ENCODE assay signal across 31 mouse cellular contexts in the genomic region with DNA sequence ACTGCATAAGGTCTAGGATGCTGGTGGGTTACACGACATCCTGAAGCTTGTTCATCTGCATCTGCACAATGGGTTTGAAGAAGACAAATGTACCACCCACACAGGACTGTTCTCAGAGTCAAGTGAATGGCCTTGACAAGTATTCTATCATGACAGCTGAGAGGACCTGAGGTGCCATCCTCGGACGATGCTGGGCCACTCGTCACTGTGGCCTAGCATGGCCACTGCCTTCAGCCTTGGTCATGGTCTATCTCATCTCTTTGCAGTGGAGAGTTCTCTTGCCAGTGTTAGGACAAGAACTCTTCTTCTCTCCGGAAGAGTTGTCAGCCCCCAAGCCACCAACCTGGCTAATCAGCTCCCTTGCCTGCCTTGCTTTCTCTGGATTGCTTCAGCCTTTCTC. TPM values are rescaled to one million over a fixed set of nuclear protein-coding genes. Genes with fewer than 3 reads are reported as not detected.
DNase-seq lines count a peak whose midpoint lies in the region; ATAC-seq and TF ChIP-seq lines count a peak whose summit lies in the region.
"Had no signal": no experiment of that assay in that cellular context is flagged by ENCODE, and none has a peak within 500 bp of the region (broad histone marks: within the 10 kb centered on the region; RNA-seq: fewer than 3 reads in every experiment).

No protein-coding gene starts in this region.

- peak; percentile 41 for TF ChIP-seq POLR2A in myocyte (IDR thresholded peaks at IDR 0.05; ENCODE audit: insufficient read length, low read depth)

- peaks cover 96% of the 10 kb centered on the region for H3K4me1 ChIP-seq in megakaryocyte, embryonic 14.5 days

- intact Hi-C loops in gastrocnemius, adult 2 months (cut with DNase I): no loop called here

- no peak overlapping the region for H3K4me3 ChIP-seq in gastrocnemius, adult 2 months
- peak overlapping the region; percentile 74 for H3K4me3 ChIP-seq in megakaryocyte, embryonic 14.5 days (replicated peaks)
- peak overlapping the region; percentile 88 for H3K4me3 ChIP-seq in myocyte
- H3K4me3 ChIP-seq: embryonic facial prominence, embryonic 10.5 days; embryonic facial prominence, embryonic 13.5 days; forebrain, embryonic 10.5 days; forebrain, embryonic 13.5 days; heart, embryonic 12.5 days; heart, embryonic 15.5 days had no signal

- no peak for DNase-seq in gastrocnemius, adult 2 months
- no peak for DNase-seq in gastrocnemius, postnatal 10 days
- DNase-seq in kidney, postnatal 36 days: no peak
- DNase-seq: adrenal gland, adult 8-10 months; adrenal gland, postnatal 25 days; cerebellum, adult 11 months; cerebellum, adult 8-10 months; cerebellum, postnatal 10 days; cerebellum, postnatal 36 days; embryo, embryonic 11 days; gastrocnemius, postnatal 25 days; heart, postnatal 10 days; heart, postnatal 4 days had no signal

- no peak for ATAC-seq in megakaryocyte, adult 5-6 weeks (ENCODE audit: poor library complexity, severe bottlenecking)
- ATAC-seq: activated CD4-positive, CD25-positive, alpha-beta regulatory T cell, adult 4 months; forebrain, embryonic 13.5 days; forebrain, embryonic 16.5 days; hindbrain, postnatal 0 days; inflammation-experienced regulatory T-cells, adult 6 months; intestine, embryonic 16.5 days had no signal

- peaks cover 72% of the 10 kb centered on the region for H3K79me2 ChIP-seq in myocyte (ENCODE audit: control insufficient read depth, insufficient read depth)

- H3K4me2 ChIP-seq in myocyte (ENCODE audit: low read depth): peak overlapping the region; percentile 50
- H3K4me2 ChIP-seq: embryonic facial prominence, embryonic 13.5 days; forebrain, embryonic 13.5 days; heart, embryonic 12.5 days; heart, embryonic 15.5 days; hindbrain, embryonic 14.5 days had no signal

- H3ac ChIP-seq in myocyte (ENCODE audit: control insufficient read depth, insufficient read length): no peak overlapping the region

- peaks cover 74% of the 10 kb centered on the region for H3K36me3 ChIP-seq in megakaryocyte, embryonic 14.5 days (replicated peaks; ENCODE audit: low read length)
- H3K36me3 ChIP-seq in myocyte (ENCODE audit: control insufficient read depth, insufficient read depth): peaks cover 26% of the 10 kb centered on the region

- peak overlapping the region; percentile 38 for H3K27ac ChIP-seq in gastrocnemius, adult 2 months
- H3K27ac ChIP-seq: embryonic facial prominence, embryonic 10.5 days; embryonic facial prominence, embryonic 13.5 days; forebrain, embryonic 10.5 days; forebrain, embryonic 13.5 days; heart, embryonic 15.5 days; hindbrain, embryonic 14.5 days; hindbrain, postnatal 0 days had no signal

- no peak for TF ChIP-seq CTCF in gastrocnemius, adult 2 months (IDR thresholded peaks at IDR 0.05)

- H3K9me3 ChIP-seq in megakaryocyte, embryonic 14.5 days: no peaks in the 10 kb centered on the region
- H3K9me3 ChIP-seq: embryonic facial prominence, embryonic 10.5 days; embryonic facial prominence, embryonic 13.5 days; forebrain, embryonic 10.5 days; forebrain, embryonic 13.5 days; heart, embryonic 12.5 days; heart, embryonic 15.5 days had no signal

- peaks cover 6% of the 10 kb centered on the region for H3K27me3 ChIP-seq in megakaryocyte, embryonic 14.5 days (replicated peaks)
- no peaks in the 10 kb centered on the region for H3K27me3 ChIP-seq in myocyte (ENCODE audit: control insufficient read depth, insufficient read depth, insufficient read length)
- H3K27me3 ChIP-seq: embryonic facial prominence, embryonic 13.5 days; heart, embryonic 12.5 days; heart, embryonic 15.5 days had no signal

TF ChIP-seq in myocyte, 11 proteins besides CTCF, POLR2A, EP300 and RAD21:
- TF ChIP-seq POLR2AphosphoS2 (IDR thresholded peaks at IDR 0.05; ENCODE audit: insufficient read length, low read depth): peak; percentile 64
- TF ChIP-seq TCF3 (IDR thresholded peaks at IDR 0.05; ENCODE audit: insufficient read length, low read depth): no peak
TF ChIP-seq in myocyte: peak in this region for 1.

RNA-seq across cellular contexts. Expression of a gene that starts 3.7 kb away (rescaled TPM):
- 10 to 100 TPM; 46.7 to 55.3 TPM for total RNA-seq in gastrocnemius, adult 2 months (2021)
- 10 to 100 TPM; 79.2 to 87.6 TPM for total RNA-seq in gastrocnemius, postnatal 10 days (2021)
- 46.0 and 47.8 TPM in 2 replicates for polyA plus RNA-seq in megakaryocyte, embryonic 14.5 days (2012; ENCODE audit: insufficient read depth, low replicate concordance)
- 108 and 122 TPM in 2 replicates for total RNA-seq in megakaryocyte, adult 5-6 weeks (2015)
- total RNA-seq in megakaryocyte, adult 5-6 weeks (2017): 174 and 241 TPM in 2 replicates
- polyA plus RNA-seq in myocyte (2012; fragmentation: generic; extraction: Trizol): 148 TPM

RNA-seq across cellular contexts. Expression of a gene that starts 51.1 kb away (rescaled TPM):
- not detected for total RNA-seq in gastrocnemius, adult 2 months (2021)
- total RNA-seq in gastrocnemius, postnatal 10 days (2021): not detected
- polyA plus RNA-seq in megakaryocyte, embryonic 14.5 days (2012; ENCODE audit: insufficient read depth, low replicate concordance): not detected in 2 replicates
- total RNA-seq in megakaryocyte, adult 5-6 weeks (2015): not detected in 2 replicates
- total RNA-seq in megakaryocyte, adult 5-6 weeks (2017): not detected in 2 replicates
- not detected for polyA plus RNA-seq in myocyte (2012; fragmentation: generic; extraction: Trizol)
- total RNA-seq: ES-E14; gastrocnemius, adult 18-20 months; gastrocnemius, postnatal 25 days; heart, postnatal 10 days; heart, postnatal 4 days; hindbrain, postnatal 0 days had no signal
- polyA plus RNA-seq: embryonic facial prominence, embryonic 10.5 days; embryonic facial prominence, embryonic 13.5 days; forebrain, embryonic 10.5 days; heart, embryonic 12.5 days; heart, embryonic 15.5 days; hindbrain, embryonic 11.5 days; hindbrain, embryonic 14.5 days; hindbrain, postnatal 0 days; inflammation-experienced regulatory T-cells, adult 6 months had no signal
